Comparison of ENCODE assay signal across 7 mouse cellular contexts in the genomic region with DNA sequence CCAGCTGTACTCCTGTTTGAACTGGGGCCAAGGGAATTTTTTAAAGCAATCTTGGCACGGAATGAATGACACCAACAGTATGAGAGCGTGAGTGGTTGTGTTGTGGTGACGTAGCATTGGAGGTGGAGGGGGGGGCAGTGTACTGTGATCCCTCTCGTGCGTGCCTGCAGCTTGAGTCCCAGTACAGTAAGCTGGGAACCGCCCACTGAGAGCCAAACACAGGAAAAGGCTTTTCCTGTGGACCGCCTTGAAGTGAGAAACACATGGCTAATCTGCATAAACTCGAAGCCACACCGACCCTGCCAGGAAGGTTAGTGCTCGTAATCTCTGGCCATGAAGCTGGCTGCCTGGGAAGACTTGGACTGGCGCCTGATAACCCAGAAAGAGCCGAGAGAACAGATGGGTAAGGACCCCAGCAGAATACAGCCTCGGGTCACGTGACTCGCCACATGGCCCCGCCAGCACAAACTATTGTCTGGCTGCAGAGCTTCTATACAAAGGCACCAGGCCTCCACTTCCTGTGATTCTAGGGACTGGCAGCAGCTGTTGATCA. TPM values are rescaled to one million over a fixed set of nuclear protein-coding genes. Genes with fewer than 3 reads are reported as not detected.
DNase-seq lines count a peak whose midpoint lies in the region; ATAC-seq lines count a peak whose summit lies in the region.

No protein-coding gene starts in this region.

- peak overlapping the region; percentile 51 for H3K4me2 ChIP-seq in intestine, embryonic 15.5 days (replicated peaks)

- H3K27ac ChIP-seq in intestine, embryonic 15.5 days: peak overlapping the region; percentile 73

- peaks cover 4% of the 10 kb centered on the region; the same call in 1 of the 2 replicates for H3K36me3 ChIP-seq in intestine, embryonic 15.5 days

- no peak overlapping the region for H3K4me3 ChIP-seq in intestine, embryonic 15.5 days (replicated peaks)

- peaks cover 61% of the 10 kb centered on the region for H3K4me1 ChIP-seq in intestine, embryonic 15.5 days (replicated peaks)

- intact Hi-C loops in left cerebral cortex, postnatal 14 days (cut with DNase I): no loop called here

- peak; percentile 60 to 64 for DNase-seq in adrenal gland, adult 18-20 months (ENCODE audit: low spot score in 2 of 2)
- DNase-seq in embryo, embryonic 11 days: peak; percentile 89
- peak; percentile 84 for DNase-seq in gastrocnemius, postnatal 25 days
- peak; percentile 82 to 93 for DNase-seq in left cerebral cortex, postnatal 14 days (ENCODE audit: low spot score in 2 of 2)
- DNase-seq in right cerebral cortex, postnatal 4 days: peak; percentile 81

- ATAC-seq in intestine, embryonic 15.5 days: peak; percentile 91
- ATAC-seq in megakaryocyte-erythroid progenitor cell, adult 5-6 weeks (replicated peaks; ENCODE audit: low FRiP score, low TSS enrichment, poor library complexity, severe bottlenecking): peak; percentile 93

- H3K9me3 ChIP-seq in intestine, embryonic 15.5 days: no peaks in the 10 kb centered on the region

- 2% methylated on average over 16 of the region's 16 CpGs for WGBS in intestine, embryonic 15.5 days

- no peaks in the 10 kb centered on the region for H3K27me3 ChIP-seq in intestine, embryonic 15.5 days (replicated peaks)

- no peak overlapping the region for H3K9ac ChIP-seq in intestine, embryonic 15.5 days

RNA-seq across cellular contexts. Expression of gene Arid1a, which starts 27.0 kb away (rescaled TPM):
- total RNA-seq in adrenal gland, adult 18-20 months (2021): 10 to 100 TPM; 37.9 to 43.6 TPM
- 10 to 100 TPM; 19.6 to 21.7 TPM for total RNA-seq in gastrocnemius, postnatal 25 days (2021)
- 21.6 and 24.9 TPM in 2 replicates for polyA plus RNA-seq in intestine, embryonic 15.5 days (2015; fragmentation: Nextera tagmentation; extraction: Ambion mirVana)
- total RNA-seq in left cerebral cortex, postnatal 14 days (2021): 10 to 100 TPM; 74.1 to 75.8 TPM
- 127 and 136 TPM in 2 replicates for total RNA-seq in megakaryocyte-erythroid progenitor cell, adult 5-6 weeks (2014; fragmentation: Nextera tagmentation)
- total RNA-seq in megakaryocyte-erythroid progenitor cell, adult 5-6 weeks (2017): 28.2 and 29.6 TPM in 2 replicates

RNA-seq across cellular contexts. Expression of gene Pigv, which starts 57.2 kb away (rescaled TPM):
- total RNA-seq in adrenal gland, adult 18-20 months (2021): 10 to 100 TPM; 16.3 to 20.4 TPM
- total RNA-seq in gastrocnemius, postnatal 25 days (2021): 1 to 10 TPM; 8.3 to 9.6 TPM
- polyA plus RNA-seq in intestine, embryonic 15.5 days (2015; fragmentation: Nextera tagmentation; extraction: Ambion mirVana): 16.9 and 17.7 TPM in 2 replicates
- total RNA-seq in left cerebral cortex, postnatal 14 days (2021): 1 to 10 TPM; 6.2 TPM
- total RNA-seq in megakaryocyte-erythroid progenitor cell, adult 5-6 weeks (2014; fragmentation: Nextera tagmentation): 7.0 and 10.1 TPM in 2 replicates
- total RNA-seq in megakaryocyte-erythroid progenitor cell, adult 5-6 weeks (2017): 2.3 and 12.4 TPM in 2 replicates
